Mouse (Mus musculus) limb, embryonic 15.5 days (tissue): ENCODE measurements around the gene Ggta1. TPM values are rescaled to one million over a fixed set of nuclear protein-coding genes. Genes with fewer than 3 reads are reported as not detected.

ENCODE experiments used
- ATAC-seq: fragments of 200-750 bp; cut with Nextera tagmentation; 2 replicates; pipeline ENCODE4 v1.8.0; 2017; ENCODE audit warnings: low read depth, moderate TSS enrichment; ENCODE audit not compliant: insufficient number of reproducible peaks, low FRiP score, low TSS enrichment
- H3K27ac ChIP-seq: fragments of 300-500 bp; sonication (generic); 2 replicates; pipeline ENCODE4 v1.5.1; 2015; ENCODE audit warnings: moderate library complexity, mild to moderate bottlenecking, inconsistent platforms
- H3K27me3 ChIP-seq: fragments of 300-500 bp; sonication (generic); 2 replicates; pipeline ENCODE4 v1.6.1; 2015; ENCODE audit warnings: inconsistent platforms
- H3K36me3 ChIP-seq: fragments of 300-500 bp; sonication (generic); 2 replicates; pipeline ENCODE4 v1.6.1; 2015; ENCODE audit warnings: inconsistent platforms
- H3K4me1 ChIP-seq: fragments of 300-500 bp; sonication (generic); 2 replicates; pipeline ENCODE4 v1.6.1; 2015; ENCODE audit warnings: inconsistent platforms
- H3K4me2 ChIP-seq: fragments of 300-500 bp; sonication (generic); 2 replicates; pipeline ENCODE4 v1.6.1; 2015; ENCODE audit warnings: mild to moderate bottlenecking, inconsistent platforms
- H3K4me3 ChIP-seq: fragments of 300-500 bp; sonication (generic); 2 replicates; pipeline ENCODE4 v1.5.1; 2015; ENCODE audit warnings: mild to moderate bottlenecking, inconsistent platforms
- H3K9ac ChIP-seq: fragments of 300-500 bp; sonication (generic); 2 replicates; pipeline ENCODE4 v1.6.1; 2015; ENCODE audit warnings: inconsistent platforms
- H3K9me3 ChIP-seq: fragments of 300-500 bp; sonication (generic); 2 replicates; pipeline ENCODE4 v1.6.1; 2016; ENCODE audit warnings: inconsistent platforms
- WGBS: fragments of 180-500 bp; shearing (Covaris S2); methylation state at CpG from one replicate; pipeline ENCODE4 v1.1.7; 2015; 5-methylcytosine and 5-hydroxymethylcytosine counted together
- polyA plus RNA-seq: library from polyadenylated mRNA; unstranded; fragments of >200 nt; fragmentation: Nextera tagmentation; extraction: Ambion mirVana; gene quantifications from 2 replicates; pipeline ENCODE4 v1.2.1, GENCODE M21; 2015

Gene Ggta1
- polyA plus RNA-seq, 1 experiment from 2014 or later, result 34.2 TPM

- H3K4me1 ChIP-seq, result peaks cover 71% of the 10 kb centered on the region
- no peak overlapping the region for H3K9ac ChIP-seq
- peak overlapping the region; percentile 43 for H3K27ac ChIP-seq
These were observed 18.9 kb downstream of the Ggta1 start for GRCm38 (mm10) chr2:35443981-35444763.

GRCm38 (mm10) chr2:35443325-35443724, 19.7 kb downstream of the Ggta1 start:
- Histone ChIP-seq H3K27ac (no peak overlapping the region), H3K9me3 (no peaks in the 10 kb centered on the region), H3K4me1 (peaks cover 63% of the 10 kb centered on the region), H3K36me3 (no peaks in the 10 kb centered on the region), H3K4me3 (no peak overlapping the region), H3K4me2 (no peak overlapping the region), H3K9ac (no peak overlapping the region), H3K27me3 (no peaks in the 10 kb centered on the region)
- WGBS, result 49% methylated on average over 5 of the region's 5 CpGs
- no peak for ATAC-seq

More at GRCm38 (mm10) chr2:35443981-35444763, 18.9 kb downstream of the Ggta1 start:
- Histone ChIP-seq H3K4me2 (peak overlapping the region; percentile 1; the same call in 1 of the 2 replicates), H3K9me3 (no peaks in the 10 kb centered on the region), H3K27me3 (no peaks in the 10 kb centered on the region), H3K4me3 (no peak overlapping the region), H3K36me3 (no peaks in the 10 kb centered on the region)
- 35% methylated on average over 16 of the region's 16 CpGs for WGBS
- ATAC-seq, result no peak

- Histone ChIP-seq H3K4me2 (no peak overlapping the region), H3K4me3 (no peak overlapping the region), H3K4me1 (peaks cover 50% of the 10 kb centered on the region), H3K27ac (no peak overlapping the region), H3K9me3 (no peaks in the 10 kb centered on the region), H3K36me3 (no peaks in the 10 kb centered on the region), H3K9ac (no peak overlapping the region), H3K27me3 (no peaks in the 10 kb centered on the region)
- WGBS, result 66% methylated on average over 6 of the region's 6 CpGs
- ATAC-seq, result no peak
These were observed 21.0 kb downstream of the Ggta1 start for GRCm38 (mm10) chr2:35442079-35442478.

GRCm38 (mm10) chr2:35441419-35441818, 21.6 kb downstream of the Ggta1 start:
- Histone ChIP-seq H3K27ac (no peak overlapping the region), H3K4me1 (peaks cover 44% of the 10 kb centered on the region), H3K36me3 (no peaks in the 10 kb centered on the region), H3K27me3 (no peaks in the 10 kb centered on the region), H3K9me3 (no peaks in the 10 kb centered on the region), H3K9ac (no peak overlapping the region), H3K4me3 (no peak overlapping the region), H3K4me2 (no peak overlapping the region)
- no peak for ATAC-seq
- 76% methylated on average over 6 of the region's 6 CpGs for WGBS

- H3K4me2 ChIP-seq, result no peak overlapping the region
- H3K36me3 ChIP-seq, result no peaks in the 10 kb centered on the region
- no peak overlapping the region for H3K27ac ChIP-seq
- no peak overlapping the region for H3K9ac ChIP-seq
- 73% methylated on average over 3 of the region's 3 CpGs for WGBS
- ATAC-seq, result no peak
- H3K9me3 ChIP-seq, result no peaks in the 10 kb centered on the region
- peaks cover 36% of the 10 kb centered on the region for H3K4me1 ChIP-seq
- no peaks in the 10 kb centered on the region for H3K27me3 ChIP-seq
- H3K4me3 ChIP-seq, result no peak overlapping the region
These were observed 22.6 kb downstream of the Ggta1 start for GRCm38 (mm10) chr2:35440480-35440879.

GRCm38 (mm10) chr2:35437796-35438195, 25.2 kb downstream of the Ggta1 start:
- Histone ChIP-seq H3K9ac (no peak overlapping the region), H3K4me3 (no peak overlapping the region), H3K9me3 (no peaks in the 10 kb centered on the region), H3K4me1 (peaks cover 35% of the 10 kb centered on the region), H3K4me2 (no peak overlapping the region), H3K27ac (no peak overlapping the region), H3K27me3 (no peaks in the 10 kb centered on the region), H3K36me3 (no peaks in the 10 kb centered on the region)
- ATAC-seq, result no peak
- 85% methylated on average over 2 of the region's 2 CpGs for WGBS

- 60% methylated on average over 6 of the region's 6 CpGs for WGBS
- Histone ChIP-seq H3K9me3 (no peaks in the 10 kb centered on the region), H3K4me1 (peaks cover 35% of the 10 kb centered on the region), H3K4me3 (no peak overlapping the region), H3K36me3 (no peaks in the 10 kb centered on the region), H3K9ac (no peak overlapping the region), H3K27ac (peak overlapping the region; percentile 50; the same call in 1 of the 2 replicates), H3K27me3 (no peaks in the 10 kb centered on the region), H3K4me2 (no peak overlapping the region)
- ATAC-seq, result no peak
These were observed 28.4 kb downstream of the Ggta1 start for GRCm38 (mm10) chr2:35434576-35435123.

- WGBS, result 61% methylated on average over 4 of the region's 4 CpGs
- H3K9ac ChIP-seq, result no peak overlapping the region
- ATAC-seq, result no peak
- no peak overlapping the region for H3K4me2 ChIP-seq
- no peaks in the 10 kb centered on the region for H3K27me3 ChIP-seq
- no peaks in the 10 kb centered on the region for H3K9me3 ChIP-seq
- H3K36me3 ChIP-seq, result no peaks in the 10 kb centered on the region
- 0 out of 2 replicates have a peak overlapping the region, but pooled peaks have one; percentile 43 for H3K27ac ChIP-seq
- H3K4me3 ChIP-seq, result no peak overlapping the region
- peaks cover 35% of the 10 kb centered on the region for H3K4me1 ChIP-seq
These were observed 29.6 kb downstream of the Ggta1 start for GRCm38 (mm10) chr2:35433428-35433827.

GRCm38 (mm10) chr2:35432472-35432871, 30.6 kb downstream of the Ggta1 start:
- 18% methylated on average over 7 of the region's 7 CpGs for WGBS
- no peak for ATAC-seq
- Histone ChIP-seq H3K4me2 (0 out of 2 replicates have a peak overlapping the region, but pooled peaks have one; percentile 5), H3K9me3 (no peaks in the 10 kb centered on the region), H3K27ac (peak overlapping the region; percentile 43; the same call in 1 of the 2 replicates), H3K9ac (no peak overlapping the region), H3K36me3 (no peaks in the 10 kb centered on the region), H3K27me3 (no peaks in the 10 kb centered on the region), H3K4me1 (peaks cover 35% of the 10 kb centered on the region), H3K4me3 (no peak overlapping the region)

- WGBS, result 21% methylated on average over 7 of the region's 7 CpGs
- Histone ChIP-seq H3K4me2 (0 out of 2 replicates have a peak overlapping the region, but pooled peaks have one; percentile 5), H3K4me1 (peaks cover 35% of the 10 kb centered on the region), H3K9me3 (no peaks in the 10 kb centered on the region), H3K27ac (0 out of 2 replicates have a peak overlapping the region, but pooled peaks have one; percentile 43), H3K9ac (no peak overlapping the region), H3K4me3 (no peak overlapping the region), H3K36me3 (no peaks in the 10 kb centered on the region), H3K27me3 (no peaks in the 10 kb centered on the region)
- 0 out of 2 replicates have a peak, but pooled peaks have one; percentile 17 for ATAC-seq
These were observed 31.0 kb downstream of the Ggta1 start for GRCm38 (mm10) chr2:35432011-35432410.

GRCm38 (mm10) chr2:35430806-35431205, 32.2 kb downstream of the Ggta1 start:
- H3K4me3 ChIP-seq, result no peak overlapping the region
- H3K27me3 ChIP-seq, result no peaks in the 10 kb centered on the region
- no peak overlapping the region for H3K4me2 ChIP-seq
- no peak overlapping the region for H3K27ac ChIP-seq
- H3K4me1 ChIP-seq, result peaks cover 35% of the 10 kb centered on the region
- H3K9me3 ChIP-seq, result no peaks in the 10 kb centered on the region
- H3K36me3 ChIP-seq, result no peaks in the 10 kb centered on the region
- ATAC-seq, result no peak
- 77% methylated on average over 8 of the region's 8 CpGs for WGBS
- no peak overlapping the region for H3K9ac ChIP-seq

- H3K27me3 ChIP-seq, result no peaks in the 10 kb centered on the region
- no peak for ATAC-seq
- no peak overlapping the region for H3K4me3 ChIP-seq
- H3K9me3 ChIP-seq, result no peaks in the 10 kb centered on the region
- H3K27ac ChIP-seq, result no peak overlapping the region
- WGBS, result 60% methylated on average over 4 of the region's 4 CpGs
- H3K4me2 ChIP-seq, result no peak overlapping the region
- H3K36me3 ChIP-seq, result no peaks in the 10 kb centered on the region
- H3K9ac ChIP-seq, result no peak overlapping the region
- peaks cover 22% of the 10 kb centered on the region for H3K4me1 ChIP-seq
These were observed 34.3 kb downstream of the Ggta1 start for GRCm38 (mm10) chr2:35428615-35429300.
